Mouse (Mus musculus): ENCODE measurements around the gene Mapre3. TPM values are rescaled to one million over a fixed set of nuclear protein-coding genes. Genes with fewer than 3 reads are reported as not detected.

The Mapre3 gene
- polyA plus RNA-seq (2012; fragmentation: generic; extraction: Trizol) = 10 to 100 TPM; 15.0 to 44.0 TPM

GRCm38 (mm10) chr5:30814424-30815119 lies at the start of gene Mapre3:
Mapre3 (plus strand) TSS chr5:30814641.

GRCm38 (mm10) chr5:30867712-30868111 lies 53.3 kb downstream of the Mapre3 start, which contains the start of gene Tmem214:
Tmem214 (plus strand) TSS chr5:30868012.

GRCm38 (mm10) chr5:30888337-30889087 lies 74.1 kb downstream of the Mapre3 start, which contains the start of gene Agbl5:
Agbl5 (plus strand) TSS chr5:30888694.

GRCm38 (mm10) chr5:30907413-30908059 lies 93.1 kb downstream of the Mapre3 start, which contains the start of gene Ost4:
Ost4 (minus strand) TSS chr5:30907788.

GRCm38 (mm10) chr5:30913060-30913841 lies 98.8 kb downstream of the Mapre3 start, which contains the start of gene Emilin1:
Emilin1 (plus strand) TSS chr5:30913402.

Other genes with a start within 250 kb of the Mapre3 start
- under 1 TPM in 1 of 2 experiments, not detected in 1; 0.05 TPM for gene Kcnk3, start 226.5 kb upstream of the Mapre3 start, polyA plus RNA-seq (2012; fragmentation: generic; extraction: Trizol)
- 10 to 100 TPM; 15.6 to 27.0 TPM for gene Slc35f6, start 166.7 kb upstream of the Mapre3 start, polyA plus RNA-seq (2012; fragmentation: generic; extraction: Trizol)
- gene Cenpa, start 147.9 kb upstream of the Mapre3 start, polyA plus RNA-seq (2012; fragmentation: generic; extraction: Trizol) = 100 to 1,000 TPM; 146 to 264 TPM
- under 1 TPM in 1 of 2 experiments, not detected in 1; under 0.01 TPM for gene Dpysl5, start 103.1 kb upstream of the Mapre3 start, polyA plus RNA-seq (2012; fragmentation: generic; extraction: Trizol)
- 10 to 100 TPM; 49.8 to 61.3 TPM for gene Tmem214, start 53.4 kb downstream of the Mapre3 start, polyA plus RNA-seq (2012; fragmentation: generic; extraction: Trizol)
- 10 to 100 TPM in 1 of 2 experiments, 1 to 10 TPM in 1; 3.0 to 14.2 TPM for gene Agbl5, start 74.1 kb downstream of the Mapre3 start, polyA plus RNA-seq (2012; fragmentation: generic; extraction: Trizol)
- gene Ost4, start 93.1 kb downstream of the Mapre3 start, polyA plus RNA-seq (2012; fragmentation: generic; extraction: Trizol) = 100 to 1,000 TPM; 358 to 516 TPM
- 100 to 1,000 TPM in 1 of 2 experiments, 10 to 100 TPM in 1; 72.2 to 299 TPM for gene Emilin1, start 98.8 kb downstream of the Mapre3 start, polyA plus RNA-seq (2012; fragmentation: generic; extraction: Trizol)
- 10 to 100 TPM in 1 of 2 experiments, 1 to 10 TPM in 1; 4.2 to 16.0 TPM for gene Khk, start 106.8 kb downstream of the Mapre3 start, polyA plus RNA-seq (2012; fragmentation: generic; extraction: Trizol)
- 10 to 100 TPM in 1 of 2 experiments, 1 to 10 TPM in 1; 7.5 to 26.7 TPM for gene Cgref1, start 130.9 kb downstream of the Mapre3 start, polyA plus RNA-seq (2012; fragmentation: generic; extraction: Trizol)
- 100 to 1,000 TPM; 101 to 115 TPM for gene Preb, start 145.7 kb downstream of the Mapre3 start, polyA plus RNA-seq (2012; fragmentation: generic; extraction: Trizol)
- gene Tcf23, start 154.0 kb downstream of the Mapre3 start, polyA plus RNA-seq (2012; fragmentation: generic; extraction: Trizol) = under 1 TPM; 0.01 to 0.09 TPM
- gene Atraid, start 233.7 kb downstream of the Mapre3 start, polyA plus RNA-seq (2012; fragmentation: generic; extraction: Trizol) = 100 to 1,000 TPM in 1 of 2 experiments, 10 to 100 TPM in 1; 87.3 to 332 TPM
- gene Slc5a6, start 234.3 kb downstream of the Mapre3 start, polyA plus RNA-seq (2012; fragmentation: generic; extraction: Trizol) = 1 to 10 TPM; 4.7 to 5.6 TPM
- gene Cad, start 240.1 kb downstream of the Mapre3 start, polyA plus RNA-seq (2012; fragmentation: generic; extraction: Trizol) = 10 to 100 TPM; 17.9 to 34.9 TPM